Mouse (Mus musculus): ENCODE data around the gene Pip4k2a. TPM values are rescaled to one million over a fixed set of nuclear protein-coding genes. Genes with fewer than 3 reads are reported as not detected.

Pip4k2a gene
- polyA plus RNA-seq, 1 experiment: 7.1 TPM

DNA sequence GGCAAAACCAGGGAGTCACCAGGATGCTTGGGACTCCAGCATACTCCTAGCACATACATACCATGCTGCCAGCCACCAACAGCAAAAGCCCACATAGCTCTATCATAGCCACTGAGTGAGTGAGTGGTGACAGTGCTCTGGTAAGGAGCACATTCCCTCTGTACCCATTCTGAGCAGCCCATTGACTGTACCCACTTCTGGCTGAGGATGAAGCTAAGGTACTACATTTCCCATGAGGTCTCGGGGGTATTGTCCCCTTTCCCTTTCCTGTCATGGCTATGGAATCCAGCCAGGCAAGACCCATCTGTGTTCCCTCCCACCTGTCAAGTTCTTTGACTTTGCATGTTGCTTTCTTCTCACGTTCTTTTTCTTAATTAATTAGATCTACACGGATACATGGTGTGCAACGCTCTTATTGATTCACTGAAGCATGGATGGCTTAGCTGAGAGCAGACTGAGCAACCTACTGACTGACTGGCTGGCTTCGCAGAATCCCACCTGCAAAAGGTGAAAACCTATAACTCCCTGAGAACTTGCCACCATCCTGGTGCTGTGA, 149.8 kb downstream of the Pip4k2a start:
- H3K27me3 ChIP-seq (replicated peaks; ENCODE audit: control insufficient read depth, insufficient read depth, low read length): no peaks in the 10 kb centered on the region
- TF ChIP-seq POLR2A (IDR thresholded peaks at IDR 0.05; ENCODE audit: low read depth, low read length) (no peak), CTCF (conservative IDR thresholded peaks at IDR 0.05; ENCODE audit: insufficient read depth, insufficient read length, low read depth, low read length) (no peak)
- H3K36me3 ChIP-seq (ENCODE audit: control insufficient read depth, insufficient read depth, low read length): no peaks in the 10 kb centered on the region
- H3K4me1 ChIP-seq (ENCODE audit: control insufficient read depth, insufficient read depth, low read length): no peaks in the 10 kb centered on the region
- no peak for DNase-seq
- no peak overlapping the region for H3K27ac ChIP-seq (ENCODE audit: insufficient read depth, low read depth, low read length)
- no peak overlapping the region for H3K4me3 ChIP-seq (ENCODE audit: insufficient read depth, low read depth, low read length)
- 67% methylated on average over 5 of the region's 5 CpGs for whole genome bisulfite sequencing

DNA sequence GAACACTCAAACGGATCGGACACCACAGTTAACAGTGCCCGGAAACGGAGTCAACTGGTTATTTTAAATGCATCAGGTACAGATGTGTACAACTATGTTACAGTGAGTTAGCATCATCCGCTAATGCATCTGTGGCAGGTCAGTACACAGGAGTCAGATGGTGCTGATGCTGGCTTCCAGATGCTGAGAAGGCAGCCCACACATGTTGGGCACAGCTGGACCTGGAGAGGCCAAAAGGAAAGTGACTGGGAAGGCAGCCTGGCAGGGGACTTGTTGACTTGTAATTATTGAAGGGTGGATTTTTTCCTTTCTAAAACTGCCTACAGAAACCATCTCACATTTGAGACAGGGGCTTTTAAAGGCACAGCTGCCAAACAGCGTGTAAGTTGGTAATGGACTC, 155.4 kb downstream of the Pip4k2a start:
- H3K36me3 ChIP-seq (ENCODE audit: control insufficient read depth, insufficient read depth, low read length): no peaks in the 10 kb centered on the region
- H3K27me3 ChIP-seq (replicated peaks; ENCODE audit: control insufficient read depth, insufficient read depth, low read length): no peaks in the 10 kb centered on the region
- no peak for DNase-seq
- WGBS: 89% methylated on average over 6 of the region's 6 CpGs
- H3K4me1 ChIP-seq (ENCODE audit: control insufficient read depth, insufficient read depth, low read length): no peaks in the 10 kb centered on the region
- H3K27ac ChIP-seq (ENCODE audit: insufficient read depth, low read depth, low read length): no peak overlapping the region
- H3K4me3 ChIP-seq (ENCODE audit: insufficient read depth, low read depth, low read length): no peak overlapping the region
- no peak for TF ChIP-seq POLR2A (IDR thresholded peaks at IDR 0.05; ENCODE audit: low read depth, low read length)
- TF ChIP-seq CTCF (conservative IDR thresholded peaks at IDR 0.05; ENCODE audit: insufficient read depth, insufficient read length, low read depth, low read length): no peak

DNA sequence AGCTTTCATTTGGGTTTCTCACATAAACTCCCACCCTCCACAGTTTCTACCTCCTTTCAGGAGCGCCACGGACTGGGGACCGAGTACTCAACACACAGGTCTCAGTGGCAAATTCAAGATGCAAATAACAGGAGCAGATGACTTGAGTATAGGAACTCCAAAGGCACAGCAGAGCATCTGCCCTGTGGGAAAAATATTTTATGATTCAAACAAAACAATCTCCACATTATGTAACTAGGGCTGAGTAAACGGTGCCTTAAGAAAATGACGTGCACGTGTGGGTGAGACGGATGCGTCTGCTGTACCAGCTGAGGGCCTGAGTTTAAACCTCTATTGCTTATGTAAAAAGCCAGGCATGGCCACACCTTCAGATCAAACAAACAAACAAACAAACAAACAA, 156.9 kb downstream of the Pip4k2a start:
- H3K27ac ChIP-seq (ENCODE audit: insufficient read depth, low read depth, low read length): no peak overlapping the region
- no peaks in the 10 kb centered on the region for H3K4me1 ChIP-seq (ENCODE audit: control insufficient read depth, insufficient read depth, low read length)
- H3K36me3 ChIP-seq (ENCODE audit: control insufficient read depth, insufficient read depth, low read length): no peaks in the 10 kb centered on the region
- no peak overlapping the region for H3K4me3 ChIP-seq (ENCODE audit: insufficient read depth, low read depth, low read length)
- TF ChIP-seq POLR2A (IDR thresholded peaks at IDR 0.05; ENCODE audit: low read depth, low read length) (no peak), CTCF (conservative IDR thresholded peaks at IDR 0.05; ENCODE audit: insufficient read depth, insufficient read length, low read depth, low read length) (no peak)
- WGBS: 93% methylated on average over 8 of the region's 8 CpGs
- H3K27me3 ChIP-seq (replicated peaks; ENCODE audit: control insufficient read depth, insufficient read depth, low read length): no peaks in the 10 kb centered on the region
- no peak for DNase-seq

DNA sequence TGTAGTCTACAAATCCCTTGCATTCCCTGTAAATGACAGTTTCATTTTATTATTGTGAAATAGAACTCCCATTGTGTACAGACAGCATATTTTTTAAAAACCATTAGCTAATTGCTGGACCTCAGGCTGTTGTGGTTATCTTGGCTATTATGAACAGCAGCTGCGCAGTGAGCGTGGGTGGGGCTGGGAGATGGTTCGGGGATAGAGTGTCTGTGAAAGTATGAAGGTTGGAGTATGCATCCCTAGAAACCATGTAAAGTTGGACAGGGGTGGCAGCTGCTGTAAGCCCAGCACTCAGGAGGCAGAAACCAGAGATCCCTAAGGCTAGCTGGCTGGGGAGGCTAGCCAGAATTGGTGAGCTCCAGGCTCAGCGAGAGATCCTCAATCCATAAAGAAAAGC, 158.4 kb downstream of the Pip4k2a start:
- Histone ChIP-seq H3K4me3 (ENCODE audit: insufficient read depth, low read depth, low read length) (no peak overlapping the region), H3K27me3 (replicated peaks; ENCODE audit: control insufficient read depth, insufficient read depth, low read length) (no peaks in the 10 kb centered on the region), H3K4me1 (ENCODE audit: control insufficient read depth, insufficient read depth, low read length) (no peaks in the 10 kb centered on the region), H3K36me3 (ENCODE audit: control insufficient read depth, insufficient read depth, low read length) (no peaks in the 10 kb centered on the region), H3K27ac (ENCODE audit: insufficient read depth, low read depth, low read length) (no peak overlapping the region)
- TF ChIP-seq POLR2A (IDR thresholded peaks at IDR 0.05; ENCODE audit: low read depth, low read length) (no peak), CTCF (conservative IDR thresholded peaks at IDR 0.05; ENCODE audit: insufficient read depth, insufficient read length, low read depth, low read length) (no peak)
- DNase-seq: no peak
- 92% methylated on average over 4 of the region's 4 CpGs for WGBS

DNA sequence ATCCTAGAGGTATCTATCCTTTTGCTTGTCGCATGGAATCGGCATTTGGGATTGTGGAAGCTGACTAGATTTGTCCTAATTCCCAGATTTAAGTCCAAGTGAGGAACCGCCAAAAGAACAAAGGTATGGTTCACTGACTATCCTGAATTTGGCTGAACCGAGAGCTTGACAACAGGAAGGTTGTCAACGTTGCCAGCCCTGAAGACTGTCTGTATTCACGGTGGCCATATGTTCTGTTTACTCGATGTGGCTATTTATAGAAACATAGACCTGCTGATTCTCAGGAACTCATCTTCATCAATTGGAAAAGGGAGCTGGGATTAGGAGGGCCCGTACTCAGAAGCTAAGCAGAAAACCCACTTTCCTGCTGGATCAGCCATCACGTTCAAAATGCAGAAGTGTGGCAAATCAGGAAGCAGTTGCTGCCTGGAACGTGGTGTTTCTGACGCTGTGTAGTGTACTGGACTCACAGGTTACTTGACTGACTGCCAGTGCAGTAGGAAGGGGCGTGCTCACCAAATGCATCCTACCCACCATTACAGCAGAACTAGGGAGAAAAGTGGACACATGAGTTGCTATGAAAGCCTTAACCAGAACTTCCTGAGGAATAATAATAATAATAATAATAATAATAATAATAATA, 162.5 kb downstream of the Pip4k2a start:
- Histone ChIP-seq H3K4me3 (ENCODE audit: insufficient read depth, low read depth, low read length) (no peak overlapping the region), H3K27me3 (replicated peaks; ENCODE audit: control insufficient read depth, insufficient read depth, low read length) (no peaks in the 10 kb centered on the region), H3K36me3 (ENCODE audit: control insufficient read depth, insufficient read depth, low read length) (no peaks in the 10 kb centered on the region), H3K4me1 (ENCODE audit: control insufficient read depth, insufficient read depth, low read length) (no peaks in the 10 kb centered on the region), H3K27ac (ENCODE audit: insufficient read depth, low read depth, low read length) (no peak overlapping the region)
- no peak for DNase-seq
- WGBS: 84% methylated on average over 12 of the region's 12 CpGs
- TF ChIP-seq CTCF (conservative IDR thresholded peaks at IDR 0.05; ENCODE audit: insufficient read depth, insufficient read length, low read depth, low read length): no peak
- no peak for TF ChIP-seq POLR2A (IDR thresholded peaks at IDR 0.05; ENCODE audit: low read depth, low read length)

DNA sequence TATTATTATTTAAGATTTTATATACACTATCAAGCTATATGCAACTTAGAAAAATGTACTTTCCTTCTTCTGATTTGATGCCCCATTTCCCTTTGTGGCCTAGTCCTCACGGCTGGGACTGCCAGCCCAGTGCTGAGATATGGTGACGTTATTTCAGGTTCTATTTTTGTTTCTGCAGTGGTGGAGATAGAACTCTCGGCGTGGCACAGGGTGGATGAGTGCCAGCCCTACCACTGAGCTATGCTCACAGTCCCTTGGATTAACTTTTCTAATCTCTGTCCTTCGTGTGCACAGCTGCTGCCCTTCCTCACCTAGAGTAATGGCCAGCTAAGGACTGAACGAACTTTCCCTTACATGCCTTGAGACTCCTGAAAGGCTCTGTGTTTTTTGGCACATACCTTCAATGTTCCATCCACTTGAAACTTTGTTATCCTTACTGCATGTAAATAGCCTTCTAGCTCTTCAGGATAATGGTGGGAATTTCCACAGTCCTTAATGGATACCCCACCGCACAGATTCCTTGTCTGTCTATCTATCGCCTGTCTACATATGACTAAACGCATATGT, 164.8 kb downstream of the Pip4k2a start:
- DNase-seq: no peak
- H3K27ac ChIP-seq (ENCODE audit: insufficient read depth, low read depth, low read length): no peak overlapping the region
- H3K4me3 ChIP-seq (ENCODE audit: insufficient read depth, low read depth, low read length): no peak overlapping the region
- H3K27me3 ChIP-seq (replicated peaks; ENCODE audit: control insufficient read depth, insufficient read depth, low read length): no peaks in the 10 kb centered on the region
- TF ChIP-seq CTCF (conservative IDR thresholded peaks at IDR 0.05; ENCODE audit: insufficient read depth, insufficient read length, low read depth, low read length) (no peak), POLR2A (IDR thresholded peaks at IDR 0.05; ENCODE audit: low read depth, low read length) (no peak)
- no peaks in the 10 kb centered on the region for H3K36me3 ChIP-seq (ENCODE audit: control insufficient read depth, insufficient read depth, low read length)
- 90% methylated on average over 9 of the region's 9 CpGs for WGBS
- H3K4me1 ChIP-seq (ENCODE audit: control insufficient read depth, insufficient read depth, low read length): no peaks in the 10 kb centered on the region

DNA sequence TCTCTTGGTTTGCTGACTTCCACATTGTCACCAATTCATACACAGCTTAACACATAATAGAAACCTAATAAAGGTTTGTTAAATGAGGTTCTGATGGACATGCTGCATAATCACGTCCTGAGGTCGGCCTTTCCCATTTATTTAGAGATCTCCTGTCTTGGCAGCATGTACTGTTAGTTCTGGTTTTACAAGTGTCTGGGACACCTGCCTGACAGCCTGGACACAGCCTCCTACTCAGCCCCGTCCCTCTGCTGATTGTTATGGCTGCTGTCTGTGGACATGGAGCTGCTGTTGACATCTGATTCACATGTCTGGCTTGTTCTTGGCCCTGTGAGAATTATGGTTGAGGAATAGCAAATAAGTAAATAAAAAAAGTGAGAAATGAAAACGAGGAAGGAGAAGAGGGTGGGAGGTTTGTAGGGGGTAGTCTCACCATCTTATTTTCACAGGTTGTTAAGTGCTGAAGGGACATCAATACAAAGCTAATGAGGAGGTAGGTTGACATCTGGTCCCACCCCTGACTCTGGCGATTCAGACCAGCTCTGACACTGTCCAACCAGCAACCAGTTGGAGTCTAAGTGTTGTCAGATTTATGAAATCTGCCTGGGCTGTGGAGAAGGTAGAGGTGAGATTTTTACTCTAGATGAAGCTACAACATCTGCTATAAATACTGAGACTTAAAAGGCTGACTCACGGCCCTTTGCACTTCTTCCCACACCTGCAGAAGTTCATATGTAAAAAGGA, 166.7 kb downstream of the Pip4k2a start:
- no peak for DNase-seq
- WGBS: 53% methylated on average over 6 of the region's 6 CpGs
- Histone ChIP-seq H3K27me3 (replicated peaks; ENCODE audit: control insufficient read depth, insufficient read depth, low read length) (no peaks in the 10 kb centered on the region), H3K36me3 (ENCODE audit: control insufficient read depth, insufficient read depth, low read length) (no peaks in the 10 kb centered on the region), H3K4me1 (ENCODE audit: control insufficient read depth, insufficient read depth, low read length) (no peaks in the 10 kb centered on the region), H3K4me3 (ENCODE audit: insufficient read depth, low read depth, low read length) (no peak overlapping the region), H3K27ac (ENCODE audit: insufficient read depth, low read depth, low read length) (no peak overlapping the region)
- no peak for TF ChIP-seq CTCF (conservative IDR thresholded peaks at IDR 0.05; ENCODE audit: insufficient read depth, insufficient read length, low read depth, low read length)
- no peak for TF ChIP-seq POLR2A (IDR thresholded peaks at IDR 0.05; ENCODE audit: low read depth, low read length)
